Mouse (Mus musculus): Measurements from ENCODE around the gene Ntn5.

DNA sequence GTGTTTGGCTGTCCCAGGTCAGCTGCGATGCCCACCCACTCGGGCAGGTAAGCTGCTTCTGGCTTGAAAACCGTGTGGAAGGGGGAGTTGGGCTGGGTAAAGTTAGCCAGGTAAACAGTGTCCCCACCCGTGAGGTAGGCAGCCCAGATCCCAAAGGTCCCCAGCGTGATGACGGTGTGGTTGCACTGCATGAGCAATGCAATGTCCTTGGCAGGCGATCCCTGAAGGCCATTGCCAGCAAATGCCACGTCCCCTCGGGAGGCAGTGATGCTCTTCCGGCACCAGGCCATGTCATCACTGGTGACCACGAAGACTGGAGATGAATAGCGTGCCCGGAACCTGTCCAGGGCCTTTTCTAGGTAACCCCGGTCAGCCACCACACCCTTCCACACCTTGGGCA, 5.3 kb upstream of the Ntn5 start:
- TF ChIP-seq CTCF (IDR thresholded peaks at IDR 0.05; ENCODE audit: extremely low read depth, insufficient read length, insufficient replicate concordance, low read depth, low read length) (no peak), POLR2A (IDR thresholded peaks at IDR 0.05; ENCODE audit: low read depth, low read length) (no peak)

Data from small intestine, adult 2 months (tissue).